Mouse (Mus musculus) embryonic facial prominence, embryonic 13.5 days (tissue): Measurements from ENCODE around the gene Fbxo42. TPM values are rescaled to one million over a fixed set of nuclear protein-coding genes. Genes with fewer than 3 reads are reported as not detected.
"Not testable (repeated sequence)": the region's sequence is repeated elsewhere in the genome, so short reads cannot be mapped to it uniquely, and the experiment has no call there.

Experiments used
- ATAC-seq: fragments of 200-750 bp; cut with Nextera tagmentation; 2 replicates; pipeline ENCODE4 v1.8.0; 2017; ENCODE audit warnings: low read depth; ENCODE audit not compliant: insufficient number of reproducible peaks, insufficient read depth, low FRiP score, low TSS enrichment
- H3K27ac ChIP-seq: fragments of 300-500 bp; sonication (generic); 2 replicates; pipeline ENCODE4 v1.5.1; 2015; ENCODE audit warnings: moderate library complexity, mild to moderate bottlenecking, inconsistent platforms
- H3K27me3 ChIP-seq: fragments of 300-500 bp; sonication (generic); 2 replicates; pipeline ENCODE4 v1.6.1; 2015; ENCODE audit warnings: mild to moderate bottlenecking, inconsistent platforms
- H3K36me3 ChIP-seq: fragments of 300-500 bp; sonication (generic); 2 replicates; pipeline ENCODE4 v1.6.1; 2015; ENCODE audit warnings: mild to moderate bottlenecking, inconsistent platforms
- H3K4me1 ChIP-seq: fragments of 300-500 bp; sonication (generic); 2 replicates; pipeline ENCODE4 v1.6.1; 2015; ENCODE audit warnings: inconsistent platforms
- H3K4me2 ChIP-seq: fragments of 300-500 bp; sonication (generic); 2 replicates; pipeline ENCODE4 v1.6.1; 2015; ENCODE audit warnings: moderate library complexity, mild to moderate bottlenecking, inconsistent platforms
- H3K4me3 ChIP-seq: fragments of 300-500 bp; sonication (generic); 2 replicates; pipeline ENCODE4 v1.5.1; 2015; ENCODE audit warnings: mild to moderate bottlenecking, inconsistent platforms
- H3K9ac ChIP-seq: fragments of 300-500 bp; sonication (generic); 2 replicates; pipeline ENCODE4 v1.6.1; 2015; ENCODE audit warnings: mild to moderate bottlenecking, inconsistent platforms
- H3K9me3 ChIP-seq: fragments of 300-500 bp; sonication (generic); 2 replicates; pipeline ENCODE4 v1.6.1; 2016; ENCODE audit warnings: inconsistent platforms
- WGBS: fragments of 180-500 bp; shearing (Covaris S2); methylation state at CpG from one replicate; pipeline ENCODE4 v1.1.7; 2015; ENCODE audit warnings: mixed read lengths; 5-methylcytosine and 5-hydroxymethylcytosine counted together
- polyA plus RNA-seq: library from polyadenylated mRNA; unstranded; fragments of >200 nt; fragmentation: Nextera tagmentation; extraction: Ambion mirVana; gene quantifications from 2 replicates; pipeline ENCODE4 v1.2.1, GENCODE M21; 2015

Fbxo42 gene
- polyA plus RNA-seq, 1 experiment from 2014 or later, result 23.3 TPM

- 70% methylated on average over 3 of the region's 3 CpGs for WGBS
- not testable (repeated sequence) for H3K27me3 ChIP-seq, H3K4me3 ChIP-seq, ATAC-seq, H3K36me3 ChIP-seq, H3K9me3 ChIP-seq, H3K9ac ChIP-seq, H3K27ac ChIP-seq
- H3K4me1 ChIP-seq, result peaks cover 49% of the 10 kb centered on the region
- H3K4me2 ChIP-seq, result peak overlapping the region; percentile 83
These were observed 10.0 kb upstream of the Fbxo42 start for GRCm38 (mm10) chr4:141137740-141138139.

DNA sequence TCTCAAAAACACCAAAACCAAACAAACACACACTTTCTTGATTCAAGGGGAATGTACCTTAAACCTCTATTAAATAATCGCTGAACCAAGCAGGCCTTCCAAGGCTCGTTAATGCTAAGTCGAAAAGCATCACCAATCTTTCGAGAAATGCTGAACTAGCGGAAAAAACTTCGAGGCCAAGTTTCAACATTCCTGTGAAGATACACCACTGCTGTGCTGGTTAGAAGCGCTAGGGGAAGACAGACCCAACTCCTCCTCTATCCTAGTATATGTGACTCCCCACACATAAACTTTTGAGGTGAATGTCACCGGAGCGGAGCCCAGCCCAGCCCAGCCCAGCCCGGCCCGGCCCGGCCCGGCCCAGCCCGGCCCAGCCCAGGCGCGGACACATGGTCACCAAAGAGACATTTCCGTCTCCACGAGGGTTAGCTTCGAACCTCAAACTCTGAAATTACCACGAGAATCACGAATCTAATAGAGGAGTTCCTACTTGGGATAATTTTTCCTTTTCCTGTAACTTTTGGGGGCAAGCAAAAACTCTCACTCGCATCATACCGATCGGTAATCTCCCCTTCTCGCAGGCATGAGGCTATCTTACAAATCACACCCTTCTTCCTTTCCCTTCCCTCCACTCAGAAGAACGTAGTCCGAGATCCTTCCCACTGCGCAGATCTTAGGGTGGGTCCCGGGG is 9.1 kb upstream of the Fbxo42 start:
- ATAC-seq, result no peak
- H3K27ac ChIP-seq, result peak overlapping the region; percentile 97
- H3K27me3 ChIP-seq, result no peaks in the 10 kb centered on the region
- 1% methylated on average over 29 of the region's 29 CpGs for WGBS
- peak overlapping the region; percentile 83 for H3K4me2 ChIP-seq
- H3K9ac ChIP-seq, result peak overlapping the region; percentile 86
- H3K4me1 ChIP-seq, result peaks cover 46% of the 10 kb centered on the region
- H3K4me3 ChIP-seq, result peak overlapping the region; percentile 76
- H3K9me3 ChIP-seq, result no peaks in the 10 kb centered on the region
- peaks cover 10% of the 10 kb centered on the region; the same call in 1 of the 2 replicates for H3K36me3 ChIP-seq

DNA sequence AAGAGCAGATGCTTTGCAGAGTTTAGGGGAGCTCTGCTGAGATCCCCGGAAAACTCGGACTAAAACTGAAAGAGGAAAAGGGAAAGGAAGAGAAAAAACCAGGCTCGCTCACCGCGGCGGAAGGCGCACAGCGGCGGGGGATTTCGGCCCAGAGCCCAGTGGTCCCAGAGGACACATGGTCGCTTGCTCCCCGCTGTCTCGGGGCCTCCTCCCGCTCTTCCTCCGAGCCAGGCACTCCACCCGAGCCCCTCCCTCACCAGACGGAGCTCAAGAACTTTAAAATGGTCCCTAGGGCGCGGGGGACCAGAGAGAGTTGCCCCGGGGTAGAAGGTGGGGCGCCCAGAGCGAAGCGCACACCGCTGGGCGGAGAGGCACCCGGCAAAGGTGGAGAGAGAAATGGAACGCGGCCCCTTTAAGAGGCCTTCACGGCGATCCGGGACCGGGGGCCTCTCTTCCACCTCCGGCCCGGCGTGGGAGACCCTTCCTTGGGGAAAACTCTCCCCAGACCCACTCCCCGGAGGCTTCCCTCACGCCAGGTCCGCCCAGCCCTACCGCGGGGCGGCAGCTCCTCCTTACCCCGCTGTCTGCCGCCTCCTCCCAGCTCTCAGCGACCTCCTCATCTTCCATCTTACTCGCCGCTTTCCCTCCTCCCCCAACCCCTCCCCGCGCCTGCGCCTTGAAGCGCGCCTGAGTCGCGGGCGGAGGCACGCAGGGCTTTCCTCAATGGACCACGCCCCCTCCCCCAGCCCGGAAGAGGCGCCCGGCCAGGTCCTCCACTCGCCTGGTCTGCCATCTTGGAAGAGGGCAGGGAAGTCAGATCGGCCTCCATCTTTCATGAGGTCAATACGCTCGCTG is 8.4 kb upstream of the Fbxo42 start, which contains the start of gene Szrd1:
TSS of gene Szrd1 (minus strand) at position 660 of the 855 bp plus-strand sequence.
- Histone ChIP-seq H3K27ac (peak within 1 kb of the TSS; percentile 97), H3K9me3 (no peaks in the 10 kb centered on the region), H3K36me3 (peaks cover 5% of the 10 kb centered on the region; the same call in 1 of the 2 replicates), H3K4me3 (peak within 1 kb of the TSS; percentile 76), H3K4me1 (peaks cover 41% of the 10 kb centered on the region), H3K4me2 (peak within 1 kb of the TSS; percentile 83), H3K27me3 (no peaks in the 10 kb centered on the region), H3K9ac (peak within 1 kb of the TSS; percentile 86)
- WGBS, result under 1% methylated on average over 62 of the region's 63 CpGs
- ATAC-seq, result peak; percentile 87

- peaks cover 31% of the 10 kb centered on the region for H3K4me1 ChIP-seq
- H3K4me2 ChIP-seq, H3K36me3 ChIP-seq, H3K9me3 ChIP-seq, H3K27me3 ChIP-seq, H3K27ac ChIP-seq, ATAC-seq, H3K9ac ChIP-seq, H3K4me3 ChIP-seq: not testable (repeated sequence)
- WGBS, result 82% methylated on average over 9 of the region's 9 CpGs
These were observed 7.4 kb upstream of the Fbxo42 start for GRCm38 (mm10) chr4:141140354-141140753.

- 88% methylated on average over 6 of the region's 6 CpGs for WGBS
- Histone ChIP-seq H3K27me3 (no peaks in the 10 kb centered on the region), H3K27ac (no peak overlapping the region), H3K36me3 (no peaks in the 10 kb centered on the region), H3K4me3 (no peak overlapping the region), H3K4me1 (peaks cover 28% of the 10 kb centered on the region), H3K4me2 (no peak overlapping the region), H3K9me3 (no peaks in the 10 kb centered on the region), H3K9ac (no peak overlapping the region)
- no peak for ATAC-seq
These were observed 6.7 kb upstream of the Fbxo42 start for GRCm38 (mm10) chr4:141140967-141141366.

DNA sequence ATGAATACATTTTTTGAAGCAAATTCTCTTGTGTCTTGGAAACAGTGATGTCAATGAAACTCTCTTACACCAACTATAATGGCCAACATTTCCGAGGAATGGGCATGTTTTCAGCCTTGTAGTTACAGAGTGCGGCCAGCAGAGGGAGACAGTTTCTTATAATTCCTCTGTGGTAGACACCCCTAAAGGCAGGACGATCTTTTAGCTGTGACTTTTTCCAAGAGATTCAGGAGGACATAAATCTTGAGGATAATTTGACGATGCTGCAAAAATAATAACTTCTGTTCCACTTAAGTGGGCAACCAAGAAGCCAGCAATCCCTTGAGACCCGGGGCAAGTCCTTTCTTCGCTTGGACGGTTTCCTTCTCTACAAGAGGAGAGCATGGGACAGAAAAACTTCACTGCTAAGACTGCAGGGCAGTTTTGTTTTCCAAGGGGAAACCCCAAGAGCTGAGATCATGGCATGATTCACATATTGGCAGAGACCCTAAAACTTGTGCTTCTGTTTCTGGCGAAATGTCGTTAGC is 5.4 kb upstream of the Fbxo42 start:
- ATAC-seq, result no peak
- H3K27me3 ChIP-seq, result no peaks in the 10 kb centered on the region
- no peaks in the 10 kb centered on the region for H3K36me3 ChIP-seq
- no peak overlapping the region for H3K27ac ChIP-seq
- peak overlapping the region; percentile 37 for H3K4me2 ChIP-seq
- H3K9ac ChIP-seq, result 0 out of 2 replicates have a peak overlapping the region, but pooled peaks have one; percentile 44
- H3K9me3 ChIP-seq, result no peaks in the 10 kb centered on the region
- WGBS, result 24% methylated on average over 9 of the region's 9 CpGs
- no peak overlapping the region for H3K4me3 ChIP-seq
- peaks cover 23% of the 10 kb centered on the region for H3K4me1 ChIP-seq

- not testable (repeated sequence) for H3K9me3 ChIP-seq, ATAC-seq, H3K4me2 ChIP-seq, H3K4me3 ChIP-seq, H3K27ac ChIP-seq, H3K36me3 ChIP-seq, H3K27me3 ChIP-seq, H3K9ac ChIP-seq
- peaks cover 25% of the 10 kb centered on the region for H3K4me1 ChIP-seq
- 93% methylated on average over 11 of the region's 16 CpGs for WGBS
These were observed 2.6 kb upstream of the Fbxo42 start for GRCm38 (mm10) chr4:141145124-141145523.

- Histone ChIP-seq H3K4me1 (peaks cover 29% of the 10 kb centered on the region), H3K9me3 (no peaks in the 10 kb centered on the region), H3K27me3 (no peaks in the 10 kb centered on the region), H3K36me3 (no peaks in the 10 kb centered on the region), H3K27ac (0 out of 2 replicates have a peak overlapping the region, but pooled peaks have one; percentile 94), H3K9ac (no peak overlapping the region), H3K4me2 (peak overlapping the region; percentile 78; the same call in 1 of the 2 replicates), H3K4me3 (no peak overlapping the region)
- WGBS, result 94% methylated on average over 6 of the region's 6 CpGs
- ATAC-seq, result no peak
These were observed 1.2 kb upstream of the Fbxo42 start for GRCm38 (mm10) chr4:141146491-141147033.

- peak overlapping the region; percentile 98 for H3K9ac ChIP-seq
- H3K27me3 ChIP-seq, result no peaks in the 10 kb centered on the region
- WGBS, result under 1% methylated on average over 66 of the region's 66 CpGs
- no peaks in the 10 kb centered on the region for H3K9me3 ChIP-seq
- no peaks in the 10 kb centered on the region for H3K36me3 ChIP-seq
- peaks cover 34% of the 10 kb centered on the region for H3K4me1 ChIP-seq
- H3K4me2 ChIP-seq, result peak overlapping the region; percentile 78
- H3K4me3 ChIP-seq, result peak overlapping the region; percentile 100
- ATAC-seq, result peak; percentile 29; the same call in 1 of the 2 replicates
- peak overlapping the region; percentile 94 for H3K27ac ChIP-seq
These were observed 492 bp downstream of the Fbxo42 start for GRCm38 (mm10) chr4:141148009-141148801.

GRCm38 (mm10) chr4:141149116-141149515 is 1.4 kb downstream of the Fbxo42 start:
- peaks cover 34% of the 10 kb centered on the region for H3K4me1 ChIP-seq
- H3K4me3 ChIP-seq, result peak overlapping the region; percentile 100
- no peaks in the 10 kb centered on the region for H3K36me3 ChIP-seq
- peak overlapping the region; percentile 98 for H3K9ac ChIP-seq
- H3K27me3 ChIP-seq, result no peaks in the 10 kb centered on the region
- H3K9me3 ChIP-seq, result no peaks in the 10 kb centered on the region
- H3K4me2 ChIP-seq, result peak overlapping the region; percentile 78
- WGBS, result 30% methylated on average over 7 of the region's 7 CpGs
- no peak for ATAC-seq
- H3K27ac ChIP-seq, result no peak overlapping the region

GRCm38 (mm10) chr4:141157485-141157884 is 9.8 kb downstream of the Fbxo42 start:
- ATAC-seq, result no peak
- Histone ChIP-seq H3K4me3 (no peak overlapping the region), H3K27ac (no peak overlapping the region), H3K4me2 (no peak overlapping the region), H3K4me1 (peaks cover 37% of the 10 kb centered on the region), H3K36me3 (no peaks in the 10 kb centered on the region), H3K9ac (no peak overlapping the region; the same call in 1 of the 2 replicates), H3K27me3 (no peaks in the 10 kb centered on the region), H3K9me3 (no peaks in the 10 kb centered on the region)
- 76% methylated on average over 4 of the region's 4 CpGs for WGBS
